Mouse (Mus musculus) limb, embryonic 13.5 days (tissue): ENCODE data around the gene Ccnd2. TPM values are rescaled to one million over a fixed set of nuclear protein-coding genes. Genes with fewer than 3 reads are reported as not detected.

Source experiments
- ATAC-seq: fragments of 200-750 bp; cut with Nextera tagmentation; 2 replicates; pipeline ENCODE4 v1.8.0; 2017; ENCODE audit warnings: low read depth, moderate number of reproducible peaks, moderate TSS enrichment; ENCODE audit not compliant: low FRiP score
- H3K27ac ChIP-seq: fragments of 300-500 bp; sonication (generic); 2 replicates; pipeline ENCODE4 v1.5.1; 2015; ENCODE audit warnings: inconsistent platforms, mild to moderate bottlenecking, moderate library complexity
- H3K27me3 ChIP-seq: fragments of 300-500 bp; sonication (generic); 2 replicates; pipeline ENCODE4 v1.6.1; 2015; ENCODE audit warnings: mild to moderate bottlenecking, inconsistent platforms
- H3K36me3 ChIP-seq: fragments of 300-500 bp; sonication (generic); 2 replicates; pipeline ENCODE4 v1.6.1; 2015; ENCODE audit warnings: inconsistent platforms, mild to moderate bottlenecking, moderate library complexity
- H3K4me1 ChIP-seq: fragments of 300-500 bp; sonication (generic); 2 replicates; pipeline ENCODE4 v1.6.1; 2015; ENCODE audit warnings: inconsistent platforms
- H3K4me2 ChIP-seq: fragments of 300-500 bp; sonication (generic); replicated peaks from 2 replicates; pipeline ENCODE4 v1.6.1; 2015; ENCODE audit warnings: inconsistent platforms, mild to moderate bottlenecking, moderate library complexity
- H3K4me3 ChIP-seq: fragments of 300-500 bp; sonication (generic); 2 replicates; pipeline ENCODE4 v1.5.1; 2015; ENCODE audit warnings: moderate library complexity, mild to moderate bottlenecking, inconsistent platforms
- H3K9ac ChIP-seq: fragments of 300-500 bp; sonication (generic); 2 replicates; pipeline ENCODE4 v1.6.1; 2015; ENCODE audit warnings: mild to moderate bottlenecking, inconsistent platforms
- H3K9me3 ChIP-seq: fragments of 300-500 bp; sonication (generic); 2 replicates; pipeline ENCODE4 v1.6.1; 2016; ENCODE audit warnings: inconsistent platforms
- WGBS: fragments of 180-500 bp; shearing (Covaris S2); methylation state at CpG from one replicate; pipeline ENCODE4 v1.1.7; 2015; 5-methylcytosine and 5-hydroxymethylcytosine counted together
- polyA plus RNA-seq: library from polyadenylated mRNA; unstranded; fragments of >200 nt; fragmentation: Nextera tagmentation; extraction: Ambion mirVana; gene quantifications from 2 replicates; pipeline ENCODE4 v1.2.1, GENCODE M21; 2015

The Ccnd2 gene
- polyA plus RNA-seq, 1 experiment from 2014 or later, result 1,475 TPM

- Histone ChIP-seq H3K4me2 (no peak overlapping the region), H3K4me1 (no peaks in the 10 kb centered on the region), H3K4me3 (no peak overlapping the region), H3K27ac (no peak overlapping the region), H3K27me3 (no peaks in the 10 kb centered on the region), H3K9ac (no peak overlapping the region), H3K9me3 (no peaks in the 10 kb centered on the region), H3K36me3 (peaks cover 23% of the 10 kb centered on the region)
- no peak for ATAC-seq
- WGBS, result 87% methylated on average over 5 of the region's 5 CpGs
These were observed 29.0 kb downstream of the Ccnd2 start for GRCm38 (mm10) chr6:127122996-127123395.

DNA sequence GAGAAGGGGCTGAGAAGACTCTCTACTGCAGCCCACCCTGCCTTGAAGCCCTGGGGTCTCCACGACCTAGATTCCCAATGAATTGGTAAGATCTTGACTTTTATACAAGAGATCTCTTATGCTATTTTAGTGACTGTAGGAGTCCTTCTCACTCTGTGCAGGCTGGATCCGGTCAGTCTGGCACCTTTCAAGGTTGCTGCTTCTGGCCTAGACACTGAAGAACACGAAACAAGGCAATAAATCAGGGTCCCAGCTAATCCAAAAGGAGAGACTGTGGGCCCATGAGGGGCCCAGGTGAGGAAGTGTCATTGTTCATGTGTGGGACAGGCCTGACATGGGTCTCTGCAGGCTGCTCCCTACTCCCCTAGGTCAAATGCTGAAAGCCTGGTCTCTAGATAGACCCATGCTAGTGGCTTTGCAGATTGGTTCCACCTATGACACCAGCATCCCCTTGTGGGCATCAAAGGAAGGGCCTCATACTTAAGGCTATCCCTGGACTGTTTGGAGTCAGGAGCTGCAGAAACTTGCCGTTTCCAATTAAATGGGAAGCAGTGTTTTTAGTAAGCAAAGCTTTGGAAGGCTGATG, 29.7 kb downstream of the Ccnd2 start:
- WGBS, result 66% methylated on average over 4 of the region's 4 CpGs
- peaks cover 16% of the 10 kb centered on the region for H3K36me3 ChIP-seq
- H3K9me3 ChIP-seq, result no peaks in the 10 kb centered on the region
- H3K4me1 ChIP-seq, result no peaks in the 10 kb centered on the region
- H3K27ac ChIP-seq, result no peak overlapping the region
- H3K9ac ChIP-seq, result no peak overlapping the region
- H3K27me3 ChIP-seq, result no peaks in the 10 kb centered on the region
- no peak overlapping the region for H3K4me3 ChIP-seq
- no peak overlapping the region for H3K4me2 ChIP-seq
- ATAC-seq, result 0 out of 2 replicates have a peak, but pooled peaks have one; percentile 14

GRCm38 (mm10) chr6:127114753-127115456, 37.1 kb downstream of the Ccnd2 start:
- Histone ChIP-seq H3K9me3 (no peaks in the 10 kb centered on the region), H3K9ac (no peak overlapping the region), H3K27me3 (no peaks in the 10 kb centered on the region), H3K36me3 (no peaks in the 10 kb centered on the region), H3K4me3 (no peak overlapping the region), H3K27ac (no peak overlapping the region), H3K4me1 (no peaks in the 10 kb centered on the region), H3K4me2 (no peak overlapping the region)
- WGBS, result 64% methylated on average over 23 of the region's 23 CpGs
- ATAC-seq, result no peak

GRCm38 (mm10) chr6:127109402-127109930, 42.5 kb downstream of the Ccnd2 start, which contains the start of gene Tigar:
Tigar (minus strand) TSS chr6:127109557.
- H3K4me3 ChIP-seq, result peak within 1 kb of the TSS; percentile 55
- ATAC-seq, result peak; percentile 99
- no peaks in the 10 kb centered on the region for H3K36me3 ChIP-seq
- H3K4me2 ChIP-seq, result peak within 1 kb of the TSS; percentile 85
- no peak within 1 kb of the TSS for H3K27ac ChIP-seq
- peak within 1 kb of the TSS; percentile 65 for H3K9ac ChIP-seq
- H3K4me1 ChIP-seq, result peaks cover 12% of the 10 kb centered on the region
- no peaks in the 10 kb centered on the region for H3K27me3 ChIP-seq
- no peaks in the 10 kb centered on the region for H3K9me3 ChIP-seq
- WGBS, result under 1% methylated on average over 37 of the region's 37 CpGs

GRCm38 (mm10) chr6:127108368-127109060, 43.5 kb downstream of the Ccnd2 start:
- H3K27ac ChIP-seq, result no peak overlapping the region
- WGBS, result 39% methylated on average over 20 of the region's 20 CpGs
- peak overlapping the region; percentile 65 for H3K9ac ChIP-seq
- H3K9me3 ChIP-seq, result no peaks in the 10 kb centered on the region
- no peaks in the 10 kb centered on the region; the same call in 1 of the 2 replicates for H3K36me3 ChIP-seq
- H3K27me3 ChIP-seq, result no peaks in the 10 kb centered on the region
- ATAC-seq, result no peak
- H3K4me1 ChIP-seq, result peaks cover 12% of the 10 kb centered on the region
- peak overlapping the region; percentile 85 for H3K4me2 ChIP-seq
- peak overlapping the region; percentile 55 for H3K4me3 ChIP-seq

- ATAC-seq, result no peak
- H3K9ac ChIP-seq, result no peak overlapping the region
- peaks cover 3% of the 10 kb centered on the region; the same call in 1 of the 2 replicates for H3K36me3 ChIP-seq
- no peak overlapping the region for H3K27ac ChIP-seq
- H3K4me2 ChIP-seq, result no peak overlapping the region
- H3K4me3 ChIP-seq, result no peak overlapping the region
- H3K4me1 ChIP-seq, result peaks cover 12% of the 10 kb centered on the region
- H3K9me3 ChIP-seq, result no peaks in the 10 kb centered on the region
- no peaks in the 10 kb centered on the region for H3K27me3 ChIP-seq
These were observed 44.6 kb downstream of the Ccnd2 start for GRCm38 (mm10) chr6:127107413-127107812.

DNA sequence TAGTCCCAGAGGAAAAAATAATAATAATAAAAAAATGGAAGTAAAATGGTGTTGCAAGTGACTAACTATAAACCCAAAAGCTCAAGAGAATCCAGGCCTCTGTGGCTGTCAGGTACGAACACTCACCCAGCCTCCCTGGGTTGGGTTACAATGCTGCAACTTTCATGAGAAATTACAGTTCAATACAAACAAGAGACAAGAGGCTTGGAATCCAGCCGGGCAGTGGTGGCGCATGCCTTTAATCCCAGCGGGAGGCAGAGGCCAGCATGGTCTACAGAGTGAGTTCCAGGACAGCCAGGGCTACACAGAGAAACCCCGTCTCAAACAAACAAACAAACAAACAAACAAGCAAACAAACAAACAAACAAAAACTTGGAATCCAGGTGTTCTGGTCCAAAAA, 45.3 kb downstream of the Ccnd2 start:
- ATAC-seq, result no peak
- Histone ChIP-seq H3K4me2 (no peak overlapping the region), H3K4me3 (no peak overlapping the region), H3K27me3 (no peaks in the 10 kb centered on the region), H3K27ac (no peak overlapping the region), H3K36me3 (peaks cover 3% of the 10 kb centered on the region; the same call in 1 of the 2 replicates), H3K4me1 (peaks cover 12% of the 10 kb centered on the region), H3K9ac (no peak overlapping the region), H3K9me3 (no peaks in the 10 kb centered on the region)
- WGBS, result 62% methylated on average over 5 of the region's 5 CpGs

GRCm38 (mm10) chr6:127106189-127106588, 45.8 kb downstream of the Ccnd2 start:
- H3K27me3 ChIP-seq, result no peaks in the 10 kb centered on the region
- peaks cover 12% of the 10 kb centered on the region for H3K4me1 ChIP-seq
- WGBS, result 80% methylated on average over 5 of the region's 5 CpGs

DNA sequence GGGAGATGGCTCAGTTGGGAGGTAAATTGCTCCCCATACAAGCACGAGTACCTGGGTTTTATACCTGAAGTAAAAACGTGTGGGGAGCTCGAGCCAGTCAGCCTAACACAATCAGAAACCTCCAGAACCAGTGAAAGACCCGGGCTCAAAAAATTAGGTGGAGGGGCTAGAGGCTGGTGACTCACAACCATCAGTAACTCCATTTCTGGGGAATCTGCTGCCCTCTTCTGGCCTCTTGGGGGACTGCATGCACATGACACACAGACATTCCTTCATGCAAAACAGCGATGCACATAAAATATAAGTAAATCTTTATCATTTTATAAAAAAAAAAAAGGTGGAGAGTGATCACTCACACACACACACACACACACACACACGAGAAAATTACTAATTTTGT, 46.9 kb downstream of the Ccnd2 start:
- Histone ChIP-seq H3K27ac (no peak overlapping the region), H3K4me3 (no peak overlapping the region), H3K4me1 (peaks cover 12% of the 10 kb centered on the region), H3K4me2 (no peak overlapping the region), H3K9me3 (no peaks in the 10 kb centered on the region), H3K27me3 (no peaks in the 10 kb centered on the region), H3K9ac (no peak overlapping the region), H3K36me3 (peaks cover 10% of the 10 kb centered on the region; the same call in 1 of the 2 replicates)
- WGBS, result 65% methylated on average over 6 of the region's 6 CpGs
- ATAC-seq, result no peak

More at GRCm38 (mm10) chr6:127106189-127106588, 45.8 kb downstream of the Ccnd2 start:
- no peak overlapping the region for H3K27ac ChIP-seq
- no peak for ATAC-seq
- H3K4me2 ChIP-seq, result no peak overlapping the region
- no peak overlapping the region for H3K9ac ChIP-seq
- peaks cover 3% of the 10 kb centered on the region; the same call in 1 of the 2 replicates for H3K36me3 ChIP-seq
- H3K9me3 ChIP-seq, result no peaks in the 10 kb centered on the region
- H3K4me3 ChIP-seq, result no peak overlapping the region

DNA sequence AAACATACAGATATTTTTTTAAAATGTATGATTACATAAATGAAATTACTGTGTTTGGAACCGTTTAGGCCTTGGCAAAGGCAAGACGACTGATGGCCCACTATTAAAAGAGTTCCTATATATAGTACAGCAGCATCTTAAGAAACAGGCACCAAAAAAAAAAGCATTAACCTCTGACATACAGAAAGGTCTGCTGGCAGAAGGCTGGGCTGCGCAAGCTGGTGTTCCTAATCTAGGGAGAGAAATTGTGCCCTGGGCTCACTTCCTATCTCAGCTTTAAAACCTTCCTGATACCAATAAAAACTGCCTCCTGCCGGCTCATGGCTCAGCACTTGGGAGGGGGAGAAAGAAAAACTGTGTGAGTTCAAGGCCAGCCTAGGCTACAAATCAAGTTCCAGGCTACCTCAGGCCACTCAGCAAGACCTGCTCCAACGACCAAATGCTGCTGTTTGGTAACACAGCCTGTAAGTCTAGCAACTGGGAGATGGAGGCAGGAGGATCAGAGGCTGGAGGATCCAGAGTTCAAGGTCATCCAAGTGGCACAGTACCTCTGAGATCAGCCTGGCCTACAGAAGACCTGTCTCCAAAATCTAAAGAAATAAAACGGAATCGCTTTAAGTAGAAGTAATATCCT, 47.5 kb downstream of the Ccnd2 start:
- H3K9ac ChIP-seq, result no peak overlapping the region
- ATAC-seq, result no peak
- no peak overlapping the region for H3K27ac ChIP-seq
- H3K9me3 ChIP-seq, result no peaks in the 10 kb centered on the region
- H3K36me3 ChIP-seq, result peaks cover 10% of the 10 kb centered on the region; the same call in 1 of the 2 replicates
- H3K4me1 ChIP-seq, result peaks cover 9% of the 10 kb centered on the region
- H3K4me2 ChIP-seq, result no peak overlapping the region
- H3K4me3 ChIP-seq, result no peak overlapping the region
- 77% methylated on average over 7 of the region's 7 CpGs for WGBS
- no peaks in the 10 kb centered on the region for H3K27me3 ChIP-seq

GRCm38 (mm10) chr6:127103506-127104275, 48.3 kb downstream of the Ccnd2 start:
- Histone ChIP-seq H3K27ac (no peak overlapping the region), H3K27me3 (no peaks in the 10 kb centered on the region), H3K9me3 (no peaks in the 10 kb centered on the region), H3K4me2 (no peak overlapping the region), H3K36me3 (peaks cover 10% of the 10 kb centered on the region; the same call in 1 of the 2 replicates), H3K9ac (no peak overlapping the region), H3K4me3 (no peak overlapping the region), H3K4me1 (peaks cover 5% of the 10 kb centered on the region)
- ATAC-seq, result no peak
- 90% methylated on average over 6 of the region's 6 CpGs for WGBS
